9 mouse cellular contexts compared by ENCODE assay signal in genomic region chr13:97662741-97663140, GRCm38 (mm10).
DNase-seq lines count a peak whose midpoint lies in the region; ATAC-seq and TF ChIP-seq lines count a peak whose summit lies in the region.
"Had no signal": no experiment of that assay in that cellular context is flagged by ENCODE, and none has a peak within 500 bp of the region (broad histone marks: within the 10 kb centered on the region; RNA-seq: fewer than 3 reads in every experiment).

No protein-coding gene starts in this region.

- no peaks in the 10 kb centered on the region for H3K9me3 ChIP-seq in liver, embryonic 11.5 days (ENCODE audit: control insufficient read depth, low read length)
- no peaks in the 10 kb centered on the region for H3K9me3 ChIP-seq in embryonic facial prominence, embryonic 10.5 days
- H3K9me3 ChIP-seq in limb, embryonic 14.5 days (ENCODE audit: control insufficient read depth, low read length) = no peaks in the 10 kb centered on the region

- intact Hi-C loops in left cerebral cortex, adult 2 months (cut with DNase I) = no loop called here

- no peaks in the 10 kb centered on the region for H3K79me2 ChIP-seq in liver, adult 2 months (ENCODE audit: control insufficient read depth, insufficient read depth, low read length)

- H3K4me1 ChIP-seq in liver, adult 2 months (ENCODE audit: control insufficient read depth, insufficient read depth, low read length) = no peaks in the 10 kb centered on the region
- H3K4me1 ChIP-seq in liver, embryonic 11.5 days (replicated peaks; ENCODE audit: control insufficient read depth, insufficient read depth, low read length) = no peaks in the 10 kb centered on the region
- peaks cover 22% of the 10 kb centered on the region for H3K4me1 ChIP-seq in embryonic facial prominence, embryonic 10.5 days
- peaks cover 8% of the 10 kb centered on the region for H3K4me1 ChIP-seq in limb, embryonic 14.5 days (ENCODE audit: control insufficient read depth, insufficient read depth, low read length)

- H3K27ac ChIP-seq in liver, adult 2 months (replicated peaks; ENCODE audit: insufficient read depth, low read depth, low read length) = no peak overlapping the region
- H3K27ac ChIP-seq in liver, embryonic 11.5 days (ENCODE audit: low read depth, low read length) = no peak overlapping the region
- peak overlapping the region; percentile 21; the same call in 1 of the 2 replicates for H3K27ac ChIP-seq in embryonic facial prominence, embryonic 10.5 days (replicated peaks)
- H3K27ac ChIP-seq in limb, embryonic 14.5 days (replicated peaks; ENCODE audit: low read depth, low read length) = 0 out of 2 replicates have a peak overlapping the region, but pooled peaks have one; percentile 48
- H3K27ac ChIP-seq in left cerebral cortex, adult 2 months = no peak overlapping the region

- no peak for TF ChIP-seq POLR2A in liver, adult 2 months (IDR thresholded peaks at IDR 0.05; ENCODE audit: extremely low read depth, insufficient read depth, low read length)
- no peak for TF ChIP-seq POLR2A in limb, embryonic 14.5 days (IDR thresholded peaks at IDR 0.05; ENCODE audit: borderline replicate concordance, extremely low read depth, insufficient read depth, insufficient read length)

- no peak overlapping the region for H3K4me3 ChIP-seq in liver, adult 2 months (ENCODE audit: insufficient read depth, low read depth, low read length)
- H3K4me3 ChIP-seq in liver, embryonic 11.5 days (ENCODE audit: low read depth, low read length) = no peak overlapping the region
- H3K4me3 ChIP-seq in embryonic facial prominence, embryonic 10.5 days = no peak overlapping the region
- no peak overlapping the region for H3K4me3 ChIP-seq in limb, embryonic 14.5 days (replicated peaks; ENCODE audit: low read length)
- no peak overlapping the region for H3K4me3 ChIP-seq in left cerebral cortex, adult 2 months

- H3K4me2 ChIP-seq in liver, embryonic 11.5 days = no peak overlapping the region
- H3K4me2 ChIP-seq in limb, embryonic 14.5 days (replicated peaks; ENCODE audit: low read depth, low read length, severe bottlenecking) = no peak overlapping the region

- DNase-seq in liver, adult 2 months (ENCODE audit: extremely low read depth, low read depth, low spot score) = peak; percentile 21
- DNase-seq in liver, embryonic 11.5 days (ENCODE audit: low spot score) = no peak
- DNase-seq in embryonic facial prominence, embryonic 10.5 days (ENCODE audit: low spot score) = peak; percentile 48
- peak; percentile 48 for DNase-seq in gastrocnemius, postnatal 10 days
- DNase-seq in limb, embryonic 14.5 days (ENCODE audit: low spot score) = peak; percentile 85
- no peak for DNase-seq in left cerebral cortex, adult 2 months (ENCODE audit: extremely low spot score in 1 of 2, low spot score in 2 of 2)
- DNase-seq: cerebellum, adult 9-11 months; right cerebral cortex, adult 18-20 months had no signal

- no peak for TF ChIP-seq CTCF in liver, adult 2 months (IDR thresholded peaks at IDR 0.05; ENCODE audit: low read depth, low read length)
- no peak for TF ChIP-seq CTCF in left cerebral cortex, adult 2 months (IDR thresholded peaks at IDR 0.05)

- H3K27me3 ChIP-seq in liver, adult 2 months (ENCODE audit: control insufficient read depth, insufficient read depth, low read length) = no peaks in the 10 kb centered on the region
- H3K27me3 ChIP-seq in liver, embryonic 11.5 days (replicated peaks; ENCODE audit: control insufficient read depth, insufficient read depth, low read length) = no peaks in the 10 kb centered on the region
- no peaks in the 10 kb centered on the region for H3K27me3 ChIP-seq in embryonic facial prominence, embryonic 10.5 days (replicated peaks; ENCODE audit: low read depth, poor library complexity, severe bottlenecking)
- H3K27me3 ChIP-seq in limb, embryonic 14.5 days (ENCODE audit: control insufficient read depth, insufficient read depth, low read length) = no peaks in the 10 kb centered on the region

- H3K9ac ChIP-seq in liver, adult 2 months (ENCODE audit: low read depth, low read length) = no peak overlapping the region
- no peak overlapping the region for H3K9ac ChIP-seq in liver, embryonic 11.5 days (ENCODE audit: low read depth, low read length)
- H3K9ac ChIP-seq in limb, embryonic 14.5 days (ENCODE audit: low read depth, low read length, severe bottlenecking) = no peak overlapping the region

- no peaks in the 10 kb centered on the region for H3K36me3 ChIP-seq in liver, adult 2 months (ENCODE audit: control insufficient read depth, insufficient read depth, low read length)
- H3K36me3 ChIP-seq in liver, embryonic 11.5 days (ENCODE audit: control insufficient read depth, insufficient read depth, low read length) = no peaks in the 10 kb centered on the region
- no peaks in the 10 kb centered on the region for H3K36me3 ChIP-seq in embryonic facial prominence, embryonic 10.5 days (replicated peaks)
- no peaks in the 10 kb centered on the region for H3K36me3 ChIP-seq in limb, embryonic 14.5 days (ENCODE audit: control insufficient read depth, insufficient read depth, low read length)

- WGBS in liver, adult 2 months = 80% methylated on average over 8 of the region's 8 CpGs
- WGBS in liver, embryonic 11.5 days = 69% methylated on average over 8 of the region's 8 CpGs
- 55% methylated on average over 8 of the region's 8 CpGs for WGBS in embryonic facial prominence, embryonic 10.5 days
- WGBS in limb, embryonic 14.5 days = 38% methylated on average over 8 of the region's 8 CpGs

- ATAC-seq in liver, embryonic 11.5 days (replicated peaks; ENCODE audit: low FRiP score) = no peak
- ATAC-seq in limb, embryonic 14.5 days (ENCODE audit: low FRiP score, low read depth) = peak; percentile 80
- no peak for ATAC-seq in megakaryocyte-erythroid progenitor cell, adult 5-6 weeks (replicated peaks; ENCODE audit: low FRiP score, low TSS enrichment, poor library complexity, severe bottlenecking)

Comparison
In these comparisons a context has a peak if more than half of its experiments do, and no peak if none do; other contexts are left out.
1. DNase-seq: peak in liver, adult 2 months (single experiment), embryonic facial prominence, embryonic 10.5 days (single experiment), gastrocnemius, postnatal 10 days (single experiment) and limb, embryonic 14.5 days (single experiment); none in liver, embryonic 11.5 days (single experiment) and left cerebral cortex, adult 2 months (0 of 2).
2. H3K27ac ChIP-seq: peak in embryonic facial prominence, embryonic 10.5 days (single experiment) and limb, embryonic 14.5 days (single experiment); none in liver, adult 2 months (single experiment), liver, embryonic 11.5 days (single experiment) and left cerebral cortex, adult 2 months (single experiment).